In genomic region chr9:45039499-45039898, GRCm38 (mm10) we compare ENCODE assay signal across 10 mouse cellular contexts. TPM values are rescaled to one million over a fixed set of nuclear protein-coding genes. Genes with fewer than 3 reads are reported as not detected.
A peak's percentile ranks its signal among the peaks of the same experiment; 100 is the strongest.
DNase-seq lines count a peak whose midpoint lies in the region; ATAC-seq and TF ChIP-seq lines count a peak whose summit lies in the region.
"Had no signal": no experiment of that assay in that cellular context is flagged by ENCODE, and none has a peak within 500 bp of the region (broad histone marks: within the 10 kb centered on the region; RNA-seq: fewer than 3 reads in every experiment).

Mpzl2 (plus strand) TSS chr9:45039799.

- H3K36me3 ChIP-seq in forebrain, embryonic 16.5 days (ENCODE audit: control insufficient read depth, insufficient read depth): no peaks in the 10 kb centered on the region
- no peaks in the 10 kb centered on the region for H3K36me3 ChIP-seq in forebrain, postnatal 0 days (ENCODE audit: insufficient read depth)
- no peaks in the 10 kb centered on the region for H3K36me3 ChIP-seq in lung, embryonic 16.5 days (ENCODE audit: control insufficient read depth, insufficient read depth, low read length)
- no peaks in the 10 kb centered on the region for H3K36me3 ChIP-seq in hindbrain, postnatal 0 days (ENCODE audit: insufficient read depth, low read length)
- no peaks in the 10 kb centered on the region for H3K36me3 ChIP-seq in liver, postnatal 0 days (replicated peaks; ENCODE audit: insufficient read depth, low read length)

- DNase-seq in forebrain, postnatal 0 days: no peak
- no peak for DNase-seq in lung, postnatal 4 days
- DNase-seq in hindbrain, postnatal 0 days (ENCODE audit: low spot score): no peak
- DNase-seq in liver, postnatal 0 days: no peak
- no peak for DNase-seq in cerebellum, adult 11-12 months
- DNase-seq: cerebellum, postnatal 10 days had no signal

- no peaks in the 10 kb centered on the region for H3K9me3 ChIP-seq in forebrain, embryonic 16.5 days (ENCODE audit: control insufficient read depth, low read length)
- no peaks in the 10 kb centered on the region for H3K9me3 ChIP-seq in forebrain, postnatal 0 days (ENCODE audit: low read length)
- H3K9me3 ChIP-seq in lung, embryonic 16.5 days (ENCODE audit: control insufficient read depth, low read length): no peaks in the 10 kb centered on the region
- H3K9me3 ChIP-seq in hindbrain, postnatal 0 days (ENCODE audit: low read length): no peaks in the 10 kb centered on the region
- H3K9me3 ChIP-seq in liver, postnatal 0 days (ENCODE audit: low read length): no peaks in the 10 kb centered on the region

- H3K27ac ChIP-seq in forebrain, embryonic 16.5 days (ENCODE audit: low read length): no peak within 1 kb of the TSS
- H3K27ac ChIP-seq in forebrain, postnatal 0 days (ENCODE audit: low read depth, low read length): no peak within 1 kb of the TSS
- H3K27ac ChIP-seq in lung, embryonic 16.5 days (ENCODE audit: low read length): peak within 1 kb of the TSS; percentile 41
- no peak within 1 kb of the TSS for H3K27ac ChIP-seq in hindbrain, postnatal 0 days
- H3K27ac ChIP-seq in liver, postnatal 0 days (ENCODE audit: low read depth): peak within 1 kb of the TSS; percentile 98

- ATAC-seq in forebrain, embryonic 16.5 days: no peak
- no peak for ATAC-seq in forebrain, postnatal 0 days
- ATAC-seq in lung, embryonic 16.5 days (ENCODE audit: low read depth): no peak
- ATAC-seq in hindbrain, postnatal 0 days: no peak
- no peak for ATAC-seq in liver, postnatal 0 days
- ATAC-seq in activated CD4-positive, CD25-positive, alpha-beta regulatory T cell, adult 4 months: no peak

- H3K4me1 ChIP-seq in forebrain, embryonic 16.5 days (replicated peaks; ENCODE audit: control insufficient read depth, insufficient read depth, low read length): no peaks in the 10 kb centered on the region
- H3K4me1 ChIP-seq in forebrain, postnatal 0 days (ENCODE audit: insufficient read depth): no peaks in the 10 kb centered on the region
- peaks cover 8% of the 10 kb centered on the region; the same call in 1 of the 2 replicates for H3K4me1 ChIP-seq in lung, embryonic 16.5 days (replicated peaks; ENCODE audit: control insufficient read depth, insufficient read depth, low read length)
- H3K4me1 ChIP-seq in hindbrain, postnatal 0 days (ENCODE audit: insufficient read depth, low read length): no peaks in the 10 kb centered on the region; the same call in 1 of the 2 replicates
- H3K4me1 ChIP-seq in liver, postnatal 0 days (ENCODE audit: insufficient read depth): peaks cover 4% of the 10 kb centered on the region; the same call in 1 of the 2 replicates

- peak within 1 kb of the TSS; percentile 6; the same call in 1 of the 2 replicates for H3K4me2 ChIP-seq in forebrain, embryonic 16.5 days (ENCODE audit: low read length)
- no peak within 1 kb of the TSS for H3K4me2 ChIP-seq in forebrain, postnatal 0 days (ENCODE audit: low read depth)
- peak within 1 kb of the TSS; percentile 36 for H3K4me2 ChIP-seq in lung, embryonic 16.5 days (ENCODE audit: low read depth, low read length)
- 0 out of 2 replicates have a peak within 1 kb of the TSS, but pooled peaks have one; percentile 13 for H3K4me2 ChIP-seq in hindbrain, postnatal 0 days (ENCODE audit: low read depth, low read length)
- peak within 1 kb of the TSS; percentile 67 for H3K4me2 ChIP-seq in liver, postnatal 0 days (ENCODE audit: low read depth, low read length)

- 62% methylated on average over 5 of the region's 5 CpGs for WGBS in forebrain, embryonic 16.5 days
- 59% methylated on average over 5 of the region's 5 CpGs for WGBS in forebrain, postnatal 0 days
- WGBS in lung, embryonic 16.5 days: 47% methylated on average over 5 of the region's 5 CpGs
- 68% methylated on average over 5 of the region's 5 CpGs for WGBS in hindbrain, postnatal 0 days
- 46% methylated on average over 5 of the region's 5 CpGs for WGBS in liver, postnatal 0 days (ENCODE audit: insufficient replicate concordance)

- no peak for TF ChIP-seq CTCF in forebrain, postnatal 0 days (IDR thresholded peaks at IDR 0.05; ENCODE audit: low read depth)
- no peak for TF ChIP-seq CTCF in hindbrain, postnatal 0 days (IDR thresholded peaks at IDR 0.05; ENCODE audit: low read depth)
- TF ChIP-seq CTCF in liver, postnatal 0 days (IDR thresholded peaks at IDR 0.05; ENCODE audit: low read depth): no peak

- no peak within 1 kb of the TSS for H3K9ac ChIP-seq in forebrain, embryonic 16.5 days (replicated peaks; ENCODE audit: low read depth, low read length)
- no peak within 1 kb of the TSS for H3K9ac ChIP-seq in forebrain, postnatal 0 days
- peak within 1 kb of the TSS; percentile 28; the same call in 1 of the 2 replicates for H3K9ac ChIP-seq in lung, embryonic 16.5 days (ENCODE audit: low read length)
- H3K9ac ChIP-seq in hindbrain, postnatal 0 days (replicated peaks; ENCODE audit: low read length): no peak within 1 kb of the TSS
- H3K9ac ChIP-seq in liver, postnatal 0 days (replicated peaks): peak within 1 kb of the TSS; percentile 64

- peaks cover 45% of the 10 kb centered on the region for H3K27me3 ChIP-seq in forebrain, embryonic 16.5 days (replicated peaks; ENCODE audit: control insufficient read depth, insufficient read depth, low read length)
- peaks cover 50% of the 10 kb centered on the region for H3K27me3 ChIP-seq in forebrain, postnatal 0 days (ENCODE audit: insufficient read depth, low read length)
- H3K27me3 ChIP-seq in lung, embryonic 16.5 days (ENCODE audit: control insufficient read depth, insufficient read depth, low read depth, low read length): peaks cover 18% of the 10 kb centered on the region
- peaks cover 47% of the 10 kb centered on the region for H3K27me3 ChIP-seq in hindbrain, postnatal 0 days (ENCODE audit: insufficient read depth, low read length)
- H3K27me3 ChIP-seq in liver, postnatal 0 days (ENCODE audit: insufficient read depth, low read length): peaks cover 19% of the 10 kb centered on the region

- TF ChIP-seq EP300 in liver, postnatal 0 days (IDR thresholded peaks at IDR 0.05; ENCODE audit: low read depth): no peak

- H3K4me3 ChIP-seq in forebrain, embryonic 16.5 days (replicated peaks; ENCODE audit: low read length): no peak within 1 kb of the TSS
- H3K4me3 ChIP-seq in forebrain, postnatal 0 days (ENCODE audit: low read depth, low read length): no peak within 1 kb of the TSS
- H3K4me3 ChIP-seq in lung, embryonic 16.5 days (ENCODE audit: low read length): 0 out of 2 replicates have a peak within 1 kb of the TSS, but pooled peaks have one; percentile 9
- H3K4me3 ChIP-seq in hindbrain, postnatal 0 days (ENCODE audit: low read length): no peak within 1 kb of the TSS
- H3K4me3 ChIP-seq in liver, postnatal 0 days (ENCODE audit: low read depth, low read length): peak within 1 kb of the TSS; percentile 47
- H3K4me3 ChIP-seq: myocyte had no signal

RNA-seq across cellular contexts. Expression of gene Mpzl2, which starts in this region (rescaled TPM):
- polyA plus RNA-seq in forebrain, embryonic 16.5 days (2015; fragmentation: Nextera tagmentation; extraction: Ambion mirVana): 0.38 and 0.96 TPM in 2 replicates
- total RNA-seq in forebrain, postnatal 0 days (2014; rRNA removed): 2.2 and 4.6 TPM in 2 replicates
- polyA plus RNA-seq in forebrain, postnatal 0 days (2015; fragmentation: Nextera tagmentation; extraction: Ambion mirVana): 2.0 and 2.3 TPM in 2 replicates
- polyA plus RNA-seq in lung, embryonic 16.5 days (2015; fragmentation: Nextera tagmentation; extraction: Ambion mirVana): 14.2 and 15.9 TPM in 2 replicates
- total RNA-seq in hindbrain, postnatal 0 days (2014; rRNA removed): 2.0 and 4.1 TPM in 2 replicates
- polyA plus RNA-seq in hindbrain, postnatal 0 days (2015; fragmentation: Nextera tagmentation; extraction: Ambion mirVana): 3.0 and 4.1 TPM in 2 replicates
- polyA plus RNA-seq in liver, postnatal 0 days (2015; fragmentation: Nextera tagmentation; extraction: Ambion mirVana): 13.7 and 15.7 TPM in 2 replicates
- polyA plus RNA-seq in activated CD4-positive, CD25-positive, alpha-beta regulatory T cell, adult 4 months (2017; shearing (Covaris generic)): not detected
- polyA plus RNA-seq: myocyte had no signal

Comparison
In these comparisons a context has a peak if more than half of its experiments do, and no peak if none do; other contexts are left out.
1. H3K27ac ChIP-seq: peak in lung, embryonic 16.5 days (single experiment) and liver, postnatal 0 days (single experiment); none in forebrain, embryonic 16.5 days (single experiment), forebrain, postnatal 0 days (single experiment) and hindbrain, postnatal 0 days (single experiment).
2. H3K4me3 ChIP-seq: peak in lung, embryonic 16.5 days (single experiment) and liver, postnatal 0 days (single experiment); none in forebrain, embryonic 16.5 days (single experiment), forebrain, postnatal 0 days (single experiment) and hindbrain, postnatal 0 days (single experiment).
3. H3K9ac ChIP-seq: peak in lung, embryonic 16.5 days (single experiment) and liver, postnatal 0 days (single experiment); none in forebrain, embryonic 16.5 days (single experiment), forebrain, postnatal 0 days (single experiment) and hindbrain, postnatal 0 days (single experiment).